Mouse (Mus musculus): ENCODE measurements around the gene Abca4.
"Not testable (repeated sequence)": the region's sequence is repeated elsewhere in the genome, so short reads cannot be mapped to it uniquely, and the experiment has no call there.

Gene Abca4

GRCm38 (mm10) chr3:122221240-122222036, 177.2 kb downstream of the Abca4 start:
- no peak for DNase-seq

GRCm38 (mm10) chr3:122226972-122227371, 182.7 kb downstream of the Abca4 start:
- DNase-seq = not testable (repeated sequence)
